In the genomic region with DNA sequence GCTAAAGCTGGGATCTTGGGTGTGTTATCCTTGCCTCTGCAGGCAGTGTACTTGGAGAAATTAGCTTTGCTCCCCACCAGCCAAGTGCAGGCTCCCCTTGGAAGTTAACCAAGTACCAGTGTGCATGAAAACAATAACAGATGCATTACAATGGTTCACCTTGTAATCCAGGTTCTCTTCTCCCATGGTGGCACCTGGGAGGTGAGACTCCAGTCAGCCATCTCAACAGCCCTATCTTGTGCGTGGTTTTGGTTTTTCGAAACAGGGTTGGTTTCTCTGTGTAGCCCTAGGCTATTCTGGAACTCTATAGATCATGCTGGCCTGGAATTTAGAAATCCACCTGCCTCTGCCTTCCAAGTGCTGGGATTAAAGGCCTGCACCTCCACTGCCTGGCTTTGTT, we compare ENCODE assay signal across 12 mouse cellular contexts. TPM values are rescaled to one million over a fixed set of nuclear protein-coding genes. Genes with fewer than 3 reads are reported as not detected.
DNase-seq lines count a peak whose midpoint lies in the region; ATAC-seq and TF ChIP-seq lines count a peak whose summit lies in the region.
"Had no signal": no experiment of that assay in that cellular context is flagged by ENCODE, and none has a peak within 500 bp of the region (broad histone marks: within the 10 kb centered on the region; RNA-seq: fewer than 3 reads in every experiment).

No protein-coding gene starts in this region.

- no peak for ATAC-seq in erythroblast, adult 5-6 weeks (replicated peaks; ENCODE audit: low FRiP score, poor library complexity, severe bottlenecking)
- ATAC-seq in lung, postnatal 0 days: no peak
- ATAC-seq in stomach, embryonic 15.5 days (ENCODE audit: insufficient read depth, low FRiP score, low read depth): no peak
- no peak for ATAC-seq in midbrain, embryonic 15.5 days (replicated peaks)

- H3K27me3 ChIP-seq in erythroblast, embryonic 14.5 days (ENCODE audit: control insufficient read depth): no peaks in the 10 kb centered on the region
- H3K27me3 ChIP-seq in lung, postnatal 0 days (replicated peaks; ENCODE audit: insufficient read depth, low read length): no peaks in the 10 kb centered on the region
- no peaks in the 10 kb centered on the region for H3K27me3 ChIP-seq in stomach, embryonic 15.5 days (replicated peaks)
- H3K27me3 ChIP-seq in limb, embryonic 10.5 days (ENCODE audit: low read depth, poor library complexity, severe bottlenecking): no peaks in the 10 kb centered on the region
- no peaks in the 10 kb centered on the region for H3K27me3 ChIP-seq in midbrain, embryonic 15.5 days (replicated peaks)
- H3K27me3 ChIP-seq: embryonic facial prominence, embryonic 12.5 days; hindbrain, embryonic 15.5 days had no signal

- TF ChIP-seq EP300 in lung, postnatal 0 days (IDR thresholded peaks at IDR 0.05): no peak

- WGBS in lung, postnatal 0 days: 63% methylated on average over 2 of the region's 2 CpGs
- WGBS in lung, adult 2 months: 43% methylated on average over 2 of the region's 2 CpGs
- 81% methylated on average over 2 of the region's 2 CpGs for WGBS in stomach, embryonic 15.5 days
- 91% methylated on average over 2 of the region's 2 CpGs for WGBS in limb, embryonic 10.5 days
- WGBS in midbrain, embryonic 15.5 days: 90% methylated on average over 2 of the region's 2 CpGs

- H3K27ac ChIP-seq in lung, postnatal 0 days (ENCODE audit: low read length): peak overlapping the region; percentile 90
- H3K27ac ChIP-seq in stomach, embryonic 15.5 days: peak overlapping the region; percentile 33; the same call in 1 of the 2 replicates
- H3K27ac ChIP-seq in limb, embryonic 10.5 days: no peak overlapping the region
- H3K27ac ChIP-seq in midbrain, embryonic 15.5 days: no peak overlapping the region
- H3K27ac ChIP-seq: embryonic facial prominence, embryonic 12.5 days; hindbrain, embryonic 15.5 days had no signal

- intact Hi-C loops in heart, postnatal 14 days (cut with DNase I): no loop called here

- peaks cover 94% of the 10 kb centered on the region for H3K36me3 ChIP-seq in erythroblast, embryonic 14.5 days (ENCODE audit: control insufficient read depth)
- H3K36me3 ChIP-seq in lung, postnatal 0 days (ENCODE audit: insufficient read depth, low read length): peaks cover 26% of the 10 kb centered on the region; the same call in 1 of the 2 replicates
- peaks cover 16% of the 10 kb centered on the region; the same call in 1 of the 2 replicates for H3K36me3 ChIP-seq in stomach, embryonic 15.5 days
- H3K36me3 ChIP-seq in limb, embryonic 10.5 days: peaks cover 71% of the 10 kb centered on the region
- no peaks in the 10 kb centered on the region; the same call in 1 of the 2 replicates for H3K36me3 ChIP-seq in midbrain, embryonic 15.5 days (replicated peaks)

- H3K4me2 ChIP-seq in lung, postnatal 0 days (replicated peaks; ENCODE audit: low read depth, low read length): peak overlapping the region; percentile 71; the same call in 1 of the 2 replicates
- no peak overlapping the region for H3K4me2 ChIP-seq in stomach, embryonic 15.5 days
- no peak overlapping the region for H3K4me2 ChIP-seq in midbrain, embryonic 15.5 days
- H3K4me2 ChIP-seq: embryonic facial prominence, embryonic 12.5 days had no signal

- TF ChIP-seq POLR2A in lung, adult 2 months (IDR thresholded peaks at IDR 0.05; ENCODE audit: borderline replicate concordance, extremely low read depth, low read depth, low read length): no peak

- H3K4me3 ChIP-seq in erythroblast, embryonic 14.5 days (replicated peaks): peak overlapping the region; percentile 13
- H3K4me3 ChIP-seq in lung, postnatal 0 days (ENCODE audit: low read depth, low read length): no peak overlapping the region
- no peak overlapping the region for H3K4me3 ChIP-seq in lung, adult 2 months (replicated peaks; ENCODE audit: extremely low read depth, low read depth, low read length)
- H3K4me3 ChIP-seq in stomach, embryonic 15.5 days (replicated peaks): no peak overlapping the region
- no peak overlapping the region for H3K4me3 ChIP-seq in limb, embryonic 10.5 days
- H3K4me3 ChIP-seq in midbrain, embryonic 15.5 days: no peak overlapping the region
- H3K4me3 ChIP-seq: embryonic facial prominence, embryonic 12.5 days; hindbrain, embryonic 15.5 days had no signal

- no peak overlapping the region for H3K9ac ChIP-seq in lung, postnatal 0 days (replicated peaks; ENCODE audit: low read depth)
- H3K9ac ChIP-seq in stomach, embryonic 15.5 days: no peak overlapping the region
- H3K9ac ChIP-seq in midbrain, embryonic 15.5 days: no peak overlapping the region
- H3K9ac ChIP-seq: embryonic facial prominence, embryonic 12.5 days; hindbrain, embryonic 15.5 days had no signal

- no peak for DNase-seq in lung, postnatal 0 days (ENCODE audit: low spot score)
- DNase-seq in lung, adult 2 months: no peak
- DNase-seq in heart, postnatal 14 days: peak; percentile 3 to 16
- DNase-seq in limb, embryonic 10.5 days (ENCODE audit: low spot score): no peak
- DNase-seq: cerebellum, adult 11 months; midbrain, embryonic 14.5 days had no signal

- H3K9me3 ChIP-seq in erythroblast, embryonic 14.5 days (ENCODE audit: control insufficient read depth, low read length): no peaks in the 10 kb centered on the region
- H3K9me3 ChIP-seq in lung, postnatal 0 days (ENCODE audit: low read length): no peaks in the 10 kb centered on the region
- H3K9me3 ChIP-seq in stomach, embryonic 15.5 days: no peaks in the 10 kb centered on the region
- no peaks in the 10 kb centered on the region for H3K9me3 ChIP-seq in limb, embryonic 10.5 days (replicated peaks)
- H3K9me3 ChIP-seq in midbrain, embryonic 15.5 days: no peaks in the 10 kb centered on the region
- H3K9me3 ChIP-seq: embryonic facial prominence, embryonic 12.5 days; hindbrain, embryonic 15.5 days had no signal

- TF ChIP-seq CTCF in lung, postnatal 0 days (IDR thresholded peaks at IDR 0.05): no peak
- TF ChIP-seq CTCF in lung, adult 2 months (IDR thresholded peaks at IDR 0.05; ENCODE audit: insufficient read depth, low read length): no peak

- peaks cover 81% of the 10 kb centered on the region for H3K4me1 ChIP-seq in erythroblast, embryonic 14.5 days (ENCODE audit: control insufficient read depth)
- H3K4me1 ChIP-seq in lung, postnatal 0 days (ENCODE audit: insufficient read depth, low read depth, low read length): peaks cover 51% of the 10 kb centered on the region
- H3K4me1 ChIP-seq in lung, adult 2 months (ENCODE audit: control insufficient read depth, insufficient read depth, low read length): peaks cover 55% of the 10 kb centered on the region
- H3K4me1 ChIP-seq in stomach, embryonic 15.5 days: peaks cover 54% of the 10 kb centered on the region
- H3K4me1 ChIP-seq in limb, embryonic 10.5 days: peaks cover 52% of the 10 kb centered on the region
- peaks cover 47% of the 10 kb centered on the region for H3K4me1 ChIP-seq in midbrain, embryonic 15.5 days

RNA-seq across cellular contexts. Expression of gene Mcl1, which starts 4.9 kb away (rescaled TPM):
- polyA plus RNA-seq in erythroblast, embryonic 14.5 days (2012): 31.1 and 36.9 TPM in 2 replicates
- 83.2 and 113 TPM in 2 replicates for total RNA-seq in erythroblast, adult 5-6 weeks (2015; ENCODE audit: low replicate concordance)
- total RNA-seq in erythroblast, adult 5-6 weeks (2017; ENCODE audit: low replicate concordance): 70.6 and 76.3 TPM in 2 replicates
- polyA plus RNA-seq in lung, postnatal 0 days (2015; fragmentation: Nextera tagmentation; extraction: Ambion mirVana): 99.6 and 101 TPM in 2 replicates
- 89.2 and 178 TPM in 2 replicates for polyA plus RNA-seq in lung, adult 2 months (2012; rRNA removed)
- total RNA-seq in heart, postnatal 14 days (2021): 100 to 1,000 TPM; 161 to 165 TPM
- 54.1 and 57.7 TPM in 2 replicates for polyA plus RNA-seq in stomach, embryonic 15.5 days (2015; fragmentation: Nextera tagmentation; extraction: Ambion mirVana)
- 49.7 and 52.1 TPM in 2 replicates for polyA plus RNA-seq in limb, embryonic 10.5 days (2016; fragmentation: Nextera tagmentation; extraction: Ambion mirVana)
- polyA plus RNA-seq in midbrain, embryonic 15.5 days (2015; fragmentation: Nextera tagmentation; extraction: Ambion mirVana): 47.8 and 47.9 TPM in 2 replicates

RNA-seq across cellular contexts. Expression of gene Adamtsl4, which starts 24.2 kb away (rescaled TPM):
- polyA plus RNA-seq in erythroblast, embryonic 14.5 days (2012): 0.22 TPM in 1 of 2 replicates, not detected in the other
- not detected in 2 replicates for total RNA-seq in erythroblast, adult 5-6 weeks (2015; ENCODE audit: low replicate concordance)
- not detected in 2 replicates for total RNA-seq in erythroblast, adult 5-6 weeks (2017; ENCODE audit: low replicate concordance)
- 11.8 and 13.2 TPM in 2 replicates for polyA plus RNA-seq in lung, postnatal 0 days (2015; fragmentation: Nextera tagmentation; extraction: Ambion mirVana)
- 51.3 and 52.3 TPM in 2 replicates for polyA plus RNA-seq in lung, adult 2 months (2012; rRNA removed)
- 10 to 100 TPM; 48.3 to 57.2 TPM for total RNA-seq in heart, postnatal 14 days (2021)
- polyA plus RNA-seq in stomach, embryonic 15.5 days (2015; fragmentation: Nextera tagmentation; extraction: Ambion mirVana): 3.8 and 7.3 TPM in 2 replicates
- 0.63 and 0.77 TPM in 2 replicates for polyA plus RNA-seq in limb, embryonic 10.5 days (2016; fragmentation: Nextera tagmentation; extraction: Ambion mirVana)
- 1.0 TPM in 2 replicates for polyA plus RNA-seq in midbrain, embryonic 15.5 days (2015; fragmentation: Nextera tagmentation; extraction: Ambion mirVana)

RNA-seq across cellular contexts. Expression of gene Ensa, which starts 38.7 kb away (rescaled TPM):
- polyA plus RNA-seq in erythroblast, embryonic 14.5 days (2012): 2.8 and 4.2 TPM in 2 replicates
- 30.9 and 34.1 TPM in 2 replicates for total RNA-seq in erythroblast, adult 5-6 weeks (2015; ENCODE audit: low replicate concordance)
- 52.8 and 58.1 TPM in 2 replicates for total RNA-seq in erythroblast, adult 5-6 weeks (2017; ENCODE audit: low replicate concordance)
- polyA plus RNA-seq in lung, postnatal 0 days (2015; fragmentation: Nextera tagmentation; extraction: Ambion mirVana): 48.2 and 52.0 TPM in 2 replicates
- polyA plus RNA-seq in lung, adult 2 months (2012; rRNA removed): 9.3 and 15.7 TPM in 2 replicates
- total RNA-seq in heart, postnatal 14 days (2021): 10 to 100 TPM; 62.5 to 63.7 TPM
- 65.6 and 71.0 TPM in 2 replicates for polyA plus RNA-seq in stomach, embryonic 15.5 days (2015; fragmentation: Nextera tagmentation; extraction: Ambion mirVana)
- 74.6 and 88.2 TPM in 2 replicates for polyA plus RNA-seq in limb, embryonic 10.5 days (2016; fragmentation: Nextera tagmentation; extraction: Ambion mirVana)
- 123 and 133 TPM in 2 replicates for polyA plus RNA-seq in midbrain, embryonic 15.5 days (2015; fragmentation: Nextera tagmentation; extraction: Ambion mirVana)

Comparison
In these comparisons a context has a peak if more than half of its experiments do, and no peak if none do; other contexts are left out.
1. DNase-seq: peak in heart, postnatal 14 days (2 of 2); none in lung, postnatal 0 days (single experiment), lung, adult 2 months (single experiment) and limb, embryonic 10.5 days (single experiment).
2. H3K27ac ChIP-seq: peak in lung, postnatal 0 days (single experiment) and stomach, embryonic 15.5 days (single experiment); none in limb, embryonic 10.5 days (single experiment) and midbrain, embryonic 15.5 days (single experiment).